Mouse (Mus musculus): ENCODE measurements around the gene Eef1e1.
A peak's percentile ranks its signal among the peaks of the same experiment; 100 is the strongest.

GRCm38 (mm10) chr13:38668514-38668913, 9.7 kb upstream of the Eef1e1 start:
- peak; percentile 12; the same call in 1 of the 2 replicates for TF ChIP-seq CTCF (IDR thresholded peaks at IDR 0.05; ENCODE audit: borderline replicate concordance, insufficient read depth, low read depth, low read length)
- no peak for TF ChIP-seq POLR2A (IDR thresholded peaks at IDR 0.05; ENCODE audit: borderline replicate concordance, insufficient read depth, low read length)

Data from cerebellum, adult 2 months (tissue).